Mouse (Mus musculus) skeletal muscle tissue, adult 2 months (tissue): ENCODE data around the gene Adra1d.

Experiments used
- DNase-seq: peaks from one replicate; pipeline ENCODE4 v3.0.0-alpha.2; 2012; ENCODE audit warnings: low read depth, low spot score

The Adra1d gene

DNA sequence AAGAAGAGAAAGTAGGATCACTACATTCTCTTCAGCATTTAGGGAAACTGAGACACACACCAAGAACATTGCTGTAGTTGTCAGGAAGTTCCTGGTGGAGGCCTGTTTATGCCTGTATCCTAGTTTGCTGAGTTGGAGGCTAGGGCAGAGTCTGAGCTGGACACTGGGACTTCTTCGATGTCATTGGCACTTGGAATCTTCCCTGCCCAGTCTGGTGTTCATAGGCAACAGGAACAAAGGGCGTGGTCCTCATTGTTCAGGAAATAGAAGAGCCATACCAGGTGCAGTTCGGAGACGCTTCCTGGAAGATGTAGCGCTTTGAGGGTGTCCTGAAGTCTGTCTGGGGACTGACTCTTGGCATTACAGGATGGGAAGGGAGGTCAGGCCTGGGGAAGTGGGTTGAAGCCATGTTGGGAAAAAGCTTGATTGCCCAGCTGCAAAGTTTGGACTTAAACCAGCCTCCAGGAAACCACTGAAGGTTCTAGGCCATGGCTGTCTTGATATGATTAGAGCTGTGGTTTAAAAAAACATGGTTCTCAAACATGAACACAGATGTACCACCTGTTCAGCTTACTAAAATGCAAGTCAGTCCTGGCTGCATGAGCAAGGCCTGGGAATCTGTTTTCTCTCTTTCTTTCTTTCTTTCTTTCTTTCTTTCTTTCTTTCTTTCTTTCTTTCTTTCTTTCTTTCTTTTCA is 65.8 kb downstream of the Adra1d start:
- no peak for DNase-seq
